Mouse (Mus musculus) lung, postnatal 10 days (tissue): ENCODE results near the gene Vmn2r-ps159.
"Not testable (repeated sequence)": the region's sequence is repeated elsewhere in the genome, so short reads cannot be mapped to it uniquely, and the experiment has no call there.

Experiments used
- DNase-seq: peaks from one replicate; pipeline ENCODE4 v3.0.0; 2021

Gene Vmn2r-ps159

DNA sequence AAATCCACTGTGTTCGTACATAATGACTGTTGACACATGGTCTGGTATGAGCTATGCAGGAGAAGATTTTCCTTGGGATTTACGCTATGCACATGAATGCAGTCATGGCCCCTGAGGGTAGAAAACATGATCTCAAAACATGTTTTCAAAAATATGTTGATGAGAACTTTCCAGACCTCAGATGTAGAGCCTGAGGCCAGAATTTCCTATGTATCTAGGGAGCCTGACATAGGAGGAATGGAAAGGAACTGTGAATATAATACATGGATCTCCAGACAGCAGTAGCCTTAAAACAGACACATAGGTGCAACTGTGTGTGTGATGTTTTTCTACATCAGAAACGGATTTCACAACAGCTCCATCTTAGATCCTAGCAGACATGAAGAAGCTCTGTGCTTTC is at the start of gene Vmn2r-ps159:
Gene Vmn2r-ps159 (plus strand): TSS at position 301 of the 400 bp plus-strand sequence.
- DNase-seq: not testable (repeated sequence)

- DNase-seq: not testable (repeated sequence)
These were observed 10.9 kb downstream of the Vmn2r-ps159 start for GRCm38 (mm10) chr4:156341601-156342504.

DNA sequence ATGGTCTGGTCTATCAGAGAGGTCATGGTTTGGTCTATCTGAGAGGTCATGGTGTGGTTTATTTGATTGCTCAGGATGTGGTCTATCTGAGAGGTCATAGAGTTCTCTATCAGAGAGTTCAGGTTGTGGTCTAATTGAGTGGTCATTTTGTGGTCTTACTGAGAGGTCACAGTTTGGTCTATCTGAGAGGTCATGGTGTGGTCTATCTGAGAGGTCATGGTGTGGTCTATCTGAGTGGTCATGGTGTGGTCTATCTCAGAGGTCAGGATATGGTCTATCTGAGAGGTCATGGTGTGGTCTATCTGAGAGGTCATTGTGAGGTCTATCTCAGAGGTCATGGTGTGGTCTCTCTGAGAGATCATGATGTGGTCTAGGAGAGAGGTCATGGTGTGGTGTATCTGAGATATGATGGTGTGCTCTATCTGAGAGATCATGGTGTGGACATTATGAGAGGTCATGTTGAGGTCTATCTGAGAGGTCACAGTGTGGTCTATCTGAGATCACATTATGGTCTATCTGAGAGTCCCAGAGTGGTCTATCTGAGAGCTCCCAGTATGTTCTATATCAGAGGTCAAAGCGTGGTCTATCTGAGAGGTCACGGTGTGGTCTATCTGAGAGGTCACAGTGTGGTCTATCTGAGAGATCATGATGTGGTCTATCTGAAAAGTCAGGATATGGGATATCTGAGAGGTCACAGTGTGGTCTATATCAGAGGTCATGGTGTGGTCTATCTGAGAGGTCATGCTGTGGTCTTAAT is 11.8 kb downstream of the Vmn2r-ps159 start:
- no peak for DNase-seq

DNA sequence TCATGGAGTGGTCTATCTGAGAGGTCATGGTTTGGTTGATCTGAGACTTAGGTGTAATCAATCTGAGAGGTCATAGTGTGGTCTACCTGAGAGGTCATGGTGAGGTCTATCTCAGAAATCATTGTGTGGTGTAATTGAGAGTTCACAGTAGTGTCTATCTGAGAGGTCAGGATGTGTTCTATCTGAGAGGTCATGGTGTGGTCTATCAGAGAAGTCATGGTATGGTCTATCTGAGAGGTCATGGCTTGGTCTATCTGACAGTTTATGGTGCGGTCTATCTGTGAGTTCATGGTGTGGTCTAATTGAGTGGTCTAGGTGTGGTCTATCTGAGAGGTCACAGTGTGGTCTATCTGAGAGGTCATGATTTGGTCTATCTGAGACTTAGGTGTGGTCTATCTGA is 12.4 kb downstream of the Vmn2r-ps159 start:
- DNase-seq: no peak

GRCm38 (mm10) chr4:156356756-156357437 is 26.0 kb downstream of the Vmn2r-ps159 start:
- not testable (repeated sequence) for DNase-seq
